Mouse (Mus musculus) ES-E14 (cell line): ENCODE results near the gene Insc. TPM values are rescaled to one million over a fixed set of nuclear protein-coding genes. Genes with fewer than 3 reads are reported as not detected.

Source experiments
- DNase-seq: peaks from one replicate; pipeline ENCODE4 v3.0.0-alpha.2; 2013; ENCODE audit warnings: low read depth, low spot score
- H3K27ac ChIP-seq: 2 replicates; pipeline ENCODE4 v1.5.1; 2012; ENCODE audit warnings: low read depth, mild to moderate bottlenecking, low read length, moderate library complexity, mixed read lengths; ENCODE audit not compliant: poor library complexity, insufficient read depth, severe bottlenecking
- H3K36me3 ChIP-seq: 2 replicates; pipeline ENCODE4 v1.6.1; 2012; ENCODE audit warnings: mild to moderate bottlenecking, low read length, moderate library complexity, mixed read lengths; ENCODE audit not compliant: control insufficient read depth, poor library complexity, insufficient read depth, severe bottlenecking
- H3K4me1 ChIP-seq, 2 experiments: fragments of 150-350 bp in 1 of 2; sonication (generic) in 1 of 2; 2 replicates each; pipeline ENCODE4 v1.6.1; 2012; ENCODE audit warnings: low read length in 2 of 2, mild to moderate bottlenecking in 1 of 2, mixed read lengths in 1 of 2; ENCODE audit not compliant: control insufficient read depth in 2 of 2, insufficient read depth in 2 of 2, poor library complexity in 1 of 2
- H3K4me3 ChIP-seq, 2 experiments: fragments of 150-350 bp in 1 of 2; sonication (generic) in 1 of 2; 2 replicates each; pipeline ENCODE4 v1.5.1; 2012; ENCODE audit warnings: low read length in 2 of 2, low read depth in 1 of 2, mild to moderate bottlenecking in 1 of 2, mixed read lengths in 1 of 2; ENCODE audit not compliant: insufficient read depth in 1 of 2, poor library complexity in 1 of 2, severe bottlenecking in 1 of 2
- H3K9ac ChIP-seq: 2 replicates; pipeline ENCODE4 v1.6.1; 2012; ENCODE audit warnings: low read depth, mild to moderate bottlenecking, low read length, mixed read lengths; ENCODE audit not compliant: poor library complexity, insufficient read depth, severe bottlenecking
- H3K9me3 ChIP-seq: fragments of 150-350 bp; sonication (generic); 2 replicates; pipeline ENCODE4 v1.6.1; 2012; ENCODE audit warnings: low read depth, mild to moderate bottlenecking, low read length; ENCODE audit not compliant: control insufficient read depth, insufficient read depth
- CHD2 ChIP-seq: IDR thresholded peaks from 2 replicates; pipeline ENCODE4 v1.6.1; 2014; ENCODE audit warnings: mild to moderate bottlenecking, low read depth, low read length, inconsistent platforms
- HCFC1 ChIP-seq: IDR thresholded peaks from 2 replicates; pipeline ENCODE4 v1.6.1; 2012; ENCODE audit warnings: low read length, inconsistent platforms, borderline replicate concordance; ENCODE audit not compliant: insufficient read depth
- MAFK ChIP-seq: IDR thresholded peaks from 2 replicates; pipeline ENCODE4 v1.6.1; 2014; ENCODE audit warnings: mild to moderate bottlenecking, low read depth, low read length, inconsistent platforms; ENCODE audit not compliant: insufficient read depth
- ZC3H11A ChIP-seq: IDR thresholded peaks from 2 replicates; pipeline ENCODE4 v1.6.1; 2012; ENCODE audit warnings: low read depth, mild to moderate bottlenecking, inconsistent platforms, low read length, borderline replicate concordance
- ZNF384 ChIP-seq: IDR thresholded peaks from 2 replicates; pipeline ENCODE4 v1.6.1; 2012; ENCODE audit warnings: low read depth, low read length, inconsistent platforms
- in situ Hi-C, 2 experiments: fragments of 600-800 bp; cut with MboI; formaldehyde crosslinking; loops; one replicate each; pipeline ENCODE4 v1.15.1; 2025; ENCODE audit warnings: low sequenced_read_pairs in 2 of 2, inconsistent platforms in 1 of 2; ENCODE audit not compliant: unreplicated experiment in 2 of 2
- total RNA-seq: library from RNA; depleted of rRNA; stranded (reverse); fragments of 300-350 nt; gene quantifications from 2 replicates; pipeline ENCODE4 v1.2.3, GENCODE M21; 2012

Gene Insc
- total RNA-seq, 1 experiment: 1.7 TPM

DNA sequence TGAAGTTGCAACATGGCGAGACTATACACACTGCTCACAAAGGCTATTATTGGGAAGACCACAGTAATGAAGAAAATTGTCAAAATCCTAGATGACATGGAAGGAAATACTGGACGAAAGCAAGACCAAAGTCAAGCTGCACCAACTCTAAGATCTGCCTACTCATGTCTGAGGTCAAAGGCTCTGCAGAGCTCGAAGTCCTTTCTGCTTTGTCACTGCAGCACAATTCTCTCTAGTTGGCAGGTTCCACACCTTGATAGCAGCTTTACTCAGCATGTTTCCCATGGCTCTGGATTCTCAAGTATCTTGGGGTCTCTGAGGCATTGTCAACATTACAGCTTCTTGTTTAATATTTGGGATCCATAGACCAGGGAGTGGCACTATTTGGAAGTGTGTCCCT, 64.8 kb downstream of the Insc start:
- no peaks in the 10 kb centered on the region for H3K4me1 ChIP-seq
- H3K27ac ChIP-seq: no peak overlapping the region
- no peaks in the 10 kb centered on the region for H3K36me3 ChIP-seq
- no peak overlapping the region for H3K4me3 ChIP-seq
- TF ChIP-seq CHD2 (no peak), MAFK (no peak), ZNF384 (no peak), ZC3H11A (no peak), HCFC1 (no peak)
- H3K9me3 ChIP-seq: no peaks in the 10 kb centered on the region
- in situ Hi-C loops: no loop called here
- no peak for DNase-seq
- H3K9ac ChIP-seq: no peak overlapping the region

DNA sequence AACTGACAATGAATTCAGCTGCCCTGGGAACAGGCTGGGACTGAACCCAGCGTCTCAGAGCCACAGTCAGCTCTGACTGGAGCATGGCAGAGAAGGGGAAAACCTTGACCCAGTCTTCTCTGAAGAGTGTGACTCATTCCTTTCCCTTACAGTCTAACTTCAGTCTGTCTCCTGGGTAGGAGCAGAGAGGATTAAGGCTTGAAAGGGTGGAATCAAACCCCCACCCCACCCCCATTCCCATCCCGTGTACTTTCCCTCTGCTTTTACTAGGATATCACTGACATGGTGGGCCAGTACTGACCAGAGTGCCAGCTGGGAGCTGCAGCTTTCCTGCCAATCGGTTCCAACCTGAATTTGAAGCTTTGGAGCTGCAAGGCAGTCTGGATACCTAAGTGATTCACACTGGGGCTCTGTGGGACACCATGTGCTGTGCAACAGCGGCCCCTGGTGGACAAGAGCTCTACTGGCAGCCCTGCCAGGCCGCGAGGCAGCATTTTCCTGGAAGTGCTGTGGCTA, 73.9 kb downstream of the Insc start:
- Histone ChIP-seq H3K9me3 (no peaks in the 10 kb centered on the region), H3K36me3 (no peaks in the 10 kb centered on the region), H3K4me3 (no peak overlapping the region), H3K9ac (no peak overlapping the region), H3K27ac (no peak overlapping the region), H3K4me1 (peaks cover 1 to 7% of the 10 kb centered on the region in 2 experiments; a peak in 2 of 4 replicates)
- peak; percentile 74 for DNase-seq
- TF ChIP-seq ZNF384 (no peak), CHD2 (no peak), HCFC1 (no peak), ZC3H11A (peak; percentile 96), MAFK (no peak)
- in situ Hi-C loops: loop anchor here in 1 of 2 experiments (10.0 kb wide), 2 partner anchors 83 to 233 kb away; no protein-coding TSS in a partner anchor

DNA sequence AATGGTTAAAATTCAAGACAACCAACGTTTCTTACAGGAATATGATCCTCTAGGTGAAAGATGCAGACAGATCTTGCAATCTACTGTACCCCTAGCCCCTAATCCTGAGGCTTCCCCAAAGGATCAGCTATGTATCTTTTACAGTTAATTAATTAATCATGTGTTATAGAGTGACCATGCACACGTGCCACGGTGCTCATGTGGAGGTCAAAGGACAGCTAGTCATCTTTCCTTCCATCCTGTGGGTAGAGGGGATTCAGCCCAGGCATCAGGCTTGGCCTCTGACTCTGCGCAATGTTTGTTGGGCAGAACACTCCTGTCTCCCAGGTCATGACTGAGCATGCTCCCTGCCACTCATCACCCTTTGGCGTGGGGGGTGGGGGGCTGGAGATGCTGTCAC, 74.4 kb downstream of the Insc start:
- Histone ChIP-seq H3K4me3 (no peak overlapping the region), H3K36me3 (no peaks in the 10 kb centered on the region), H3K27ac (no peak overlapping the region), H3K4me1 (peaks cover 1 to 7% of the 10 kb centered on the region in 2 experiments; a peak in 2 of 4 replicates), H3K9me3 (no peaks in the 10 kb centered on the region), H3K9ac (no peak overlapping the region)
- in situ Hi-C loops: loop anchor here in 1 of 2 experiments (10.0 kb wide), 2 partner anchors 83 to 233 kb away; no protein-coding TSS in a partner anchor
- DNase-seq: no peak
- TF ChIP-seq HCFC1 (no peak), MAFK (no peak), ZNF384 (no peak), ZC3H11A (no peak), CHD2 (no peak)

DNA sequence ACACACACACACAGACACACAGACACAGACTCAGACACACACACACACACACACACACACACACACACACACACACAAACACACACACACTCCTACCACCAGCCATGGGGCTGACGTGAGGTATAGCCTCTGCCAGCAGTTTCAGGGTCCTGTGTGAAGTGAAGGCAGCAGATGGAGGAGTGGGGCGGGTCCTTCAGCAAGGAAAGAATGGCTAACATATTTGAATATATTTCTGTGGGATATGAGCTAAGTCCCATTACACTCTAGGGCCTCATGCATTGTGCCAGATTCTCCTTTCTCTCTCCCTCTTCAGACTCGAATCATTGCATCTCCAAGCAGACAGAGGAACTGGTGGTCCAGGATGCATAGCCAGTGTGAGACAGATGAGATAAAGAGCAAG, 74.9 kb downstream of the Insc start:
- Histone ChIP-seq H3K4me3 (no peak overlapping the region), H3K4me1 (peaks cover 1 to 7% of the 10 kb centered on the region in 2 experiments; a peak in 2 of 4 replicates), H3K36me3 (no peaks in the 10 kb centered on the region), H3K27ac (no peak overlapping the region), H3K9me3 (no peaks in the 10 kb centered on the region), H3K9ac (no peak overlapping the region)
- DNase-seq: no peak
- no peak for TF ChIP-seq ZNF384
- TF ChIP-seq CHD2: no peak
- no peak for TF ChIP-seq HCFC1
- no peak for TF ChIP-seq MAFK
- no peak for TF ChIP-seq ZC3H11A
- in situ Hi-C loops: loop anchor here in 1 of 2 experiments (10.0 kb wide), 2 partner anchors 84 to 234 kb away; no protein-coding TSS in a partner anchor
